Mouse (Mus musculus) activated CD4-positive, CD25-positive, alpha-beta regulatory T cell (primary cell): Measurements from ENCODE around the gene Nxpe2. TPM values are rescaled to one million over a fixed set of nuclear protein-coding genes. Genes with fewer than 3 reads are reported as not detected.

Experiments
- polyA plus RNA-seq, 2 experiments: library from polyadenylated mRNA; unstranded; fragments of 100-300 nt; shearing (Covaris generic); gene quantifications; one replicate each; pipeline ENCODE4 v1.2.1; 2017

Gene Nxpe2
- 1 to 10 TPM in 1 of 2 experiments, under 1 TPM in 1; 0.23 to 2.5 TPM for polyA plus RNA-seq

GRCm38 (mm10) chr9:48353148-48353698, at the start of gene Nxpe2:
TSS of gene Nxpe2 (minus strand) at chr9:48353454.

Other genes starting within 250 kb of the Nxpe2 start
- 1 to 10 TPM in 1 of 2 experiments, under 1 TPM in 1; 0.32 to 1.1 TPM for gene Nxpe4, start 191.4 kb downstream of the Nxpe2 start, polyA plus RNA-seq
- 100 to 1,000 TPM; 258 to 290 TPM for gene Rexo2, start 127.2 kb upstream of the Nxpe2 start, polyA plus RNA-seq
- 100 to 1,000 TPM; 147 to 189 TPM for gene Rbm7, start 141.8 kb upstream of the Nxpe2 start, polyA plus RNA-seq
- gene Gm5617, start 142.0 kb upstream of the Nxpe2 start, polyA plus RNA-seq = 10 to 100 TPM; 19.7 to 39.8 TPM